Mouse (Mus musculus) brain, embryonic 14.5 days (tissue): ENCODE measurements around the gene Tmem150a. TPM values are rescaled to one million over a fixed set of nuclear protein-coding genes. Genes with fewer than 3 reads are reported as not detected.

Source experiments
- DNase-seq: peaks from one replicate; pipeline ENCODE4 v3.0.0-alpha.2; 2011; ENCODE audit warnings: low read depth
- CTCF ChIP-seq: fragments of 200-500 bp; IDR thresholded peaks from 2 replicates; pipeline ENCODE4 v1.5.1; 2012; ENCODE audit warnings: inconsistent platforms, mild to moderate bottlenecking, moderate library complexity, borderline replicate concordance; ENCODE audit not compliant: insufficient read depth, insufficient read length; ENCODE audit errors: extremely low read depth
- POLR2A ChIP-seq: fragments of 200-500 bp; IDR thresholded peaks from 2 replicates; pipeline ENCODE4 v1.6.1; 2012; ENCODE audit warnings: mild to moderate bottlenecking, inconsistent platforms, borderline replicate concordance; ENCODE audit not compliant: poor library complexity, insufficient read depth, insufficient read length, severe bottlenecking; ENCODE audit errors: extremely low read depth
- polyA plus RNA-seq: library from polyadenylated mRNA; depleted of rRNA; stranded (reverse); fragments of >200 nt; gene quantifications from 2 replicates; pipeline ENCODE4 v1.2.3, GENCODE M21; 2012

Tmem150a gene
- polyA plus RNA-seq, 1 experiment = 37.0 TPM

- TF ChIP-seq POLR2A (no peak), CTCF (no peak)
- DNase-seq = peak; percentile 41
Measured at GRCm38 (mm10) chr6:72380131-72380770, 25.0 kb downstream of the Tmem150a start, which contains the start of gene Vamp5. Gene Vamp5, minus strand, starts transcription at chr6:72380468.

GRCm38 (mm10) chr6:72382494-72382893 lies 27.2 kb downstream of the Tmem150a start:
- no peak for TF ChIP-seq POLR2A
- TF ChIP-seq CTCF = no peak
- no peak for DNase-seq

GRCm38 (mm10) chr6:72383142-72383820 lies 28.0 kb downstream of the Tmem150a start:
- DNase-seq = no peak
- TF ChIP-seq CTCF (no peak), POLR2A (no peak)

- no peak for DNase-seq
- TF ChIP-seq CTCF = no peak
- no peak for TF ChIP-seq POLR2A
Measured at GRCm38 (mm10) chr6:72383952-72384351, 28.7 kb downstream of the Tmem150a start.

GRCm38 (mm10) chr6:72385258-72385657 lies 30.0 kb downstream of the Tmem150a start:
- no peak for DNase-seq
- TF ChIP-seq CTCF = no peak
- no peak for TF ChIP-seq POLR2A

- TF ChIP-seq CTCF (no peak), POLR2A (no peak)
- DNase-seq = no peak
Measured at GRCm38 (mm10) chr6:72386561-72386960, 31.3 kb downstream of the Tmem150a start.

DNA sequence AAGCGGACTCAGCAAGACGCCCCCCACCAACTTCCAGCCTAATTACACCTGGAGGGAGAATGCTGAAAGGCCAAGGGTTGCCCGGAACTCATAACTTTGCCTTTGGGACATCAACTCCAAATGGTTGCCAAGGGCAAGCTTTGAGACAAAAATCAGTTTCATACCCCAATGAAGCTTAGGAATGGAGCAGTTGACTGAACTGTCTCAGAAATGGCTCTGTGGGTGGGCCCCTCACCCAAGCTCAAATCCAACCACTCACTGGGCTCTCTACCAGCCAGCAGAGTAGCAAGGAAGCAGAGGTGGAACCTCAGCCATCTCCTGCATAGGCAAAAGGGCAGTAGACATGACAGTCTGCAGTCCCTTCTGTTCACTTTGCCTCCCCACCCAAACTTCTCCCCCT lies 32.6 kb downstream of the Tmem150a start:
- no peak for TF ChIP-seq POLR2A
- TF ChIP-seq CTCF = no peak

GRCm38 (mm10) chr6:72388266-72388665 lies 33.0 kb downstream of the Tmem150a start:
- DNase-seq = no peak
- TF ChIP-seq CTCF = no peak
- no peak for TF ChIP-seq POLR2A

More for the DNA sequence above, 32.6 kb downstream of the Tmem150a start:
- no peak for DNase-seq

GRCm38 (mm10) chr6:72388791-72389329 lies 33.6 kb downstream of the Tmem150a start:
- DNase-seq = no peak
- TF ChIP-seq POLR2A (no peak), CTCF (no peak)

GRCm38 (mm10) chr6:72389471-72389940 lies 34.3 kb downstream of the Tmem150a start:
- no peak for DNase-seq
- TF ChIP-seq CTCF = no peak
- no peak for TF ChIP-seq POLR2A

DNA sequence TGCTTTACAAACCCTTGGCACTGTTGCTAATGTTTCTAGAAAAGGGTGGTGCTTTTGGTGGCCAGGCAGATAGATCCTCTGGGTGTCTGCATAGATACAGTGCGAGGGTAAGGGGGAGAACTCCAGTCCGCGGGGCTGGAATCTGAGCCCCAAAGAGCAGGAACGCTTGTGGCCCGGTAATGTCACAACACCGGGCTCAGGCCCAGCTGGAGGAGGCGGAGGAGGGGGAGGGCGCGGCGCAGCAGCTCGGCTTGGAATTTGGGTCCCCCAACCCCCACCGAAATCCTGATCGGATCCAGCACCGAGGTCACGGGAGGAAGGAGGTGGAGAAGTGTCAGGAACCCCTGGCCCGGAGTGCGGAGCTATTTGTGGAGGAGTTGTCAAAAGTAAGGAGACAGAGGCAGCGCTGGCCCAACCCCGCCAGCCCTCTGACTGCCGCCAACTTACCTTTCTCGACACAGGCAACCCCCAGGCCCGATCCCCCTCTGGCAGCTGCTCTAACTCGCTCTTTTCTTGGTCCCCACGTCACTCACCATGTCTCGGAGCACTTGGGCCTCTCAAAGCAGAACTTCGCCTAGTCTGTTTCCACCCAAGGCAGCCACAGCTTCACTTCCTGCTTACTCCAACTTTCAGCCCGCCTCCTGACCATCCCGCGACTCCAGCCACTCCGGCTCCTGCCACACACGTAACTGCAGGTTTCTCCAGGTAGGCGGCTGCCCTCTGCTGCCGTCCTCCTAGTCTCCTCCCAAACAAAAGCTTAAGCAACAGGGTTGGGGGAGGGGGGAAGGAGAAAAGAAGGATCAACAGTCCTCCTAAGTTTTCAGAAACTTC lies 34.9 kb downstream of the Tmem150a start, which contains the start of gene Vamp8:
Gene Vamp8, minus strand, starts transcription at position 763 of the 831 bp plus-strand sequence.
- no peak for TF ChIP-seq POLR2A
- TF ChIP-seq CTCF = no peak
- DNase-seq = peak; percentile 53

GRCm38 (mm10) chr6:72390795-72391521 lies 35.7 kb downstream of the Tmem150a start:
- no peak for TF ChIP-seq POLR2A
- no peak for TF ChIP-seq CTCF
- DNase-seq = peak; percentile 20
